Mouse (Mus musculus): Measurements from ENCODE around the gene Ccr7. TPM values are rescaled to one million over a fixed set of nuclear protein-coding genes. Genes with fewer than 3 reads are reported as not detected.

Gene Ccr7
- polyA plus RNA-seq, 1 experiment from 2014 or later, result not detected

DNA sequence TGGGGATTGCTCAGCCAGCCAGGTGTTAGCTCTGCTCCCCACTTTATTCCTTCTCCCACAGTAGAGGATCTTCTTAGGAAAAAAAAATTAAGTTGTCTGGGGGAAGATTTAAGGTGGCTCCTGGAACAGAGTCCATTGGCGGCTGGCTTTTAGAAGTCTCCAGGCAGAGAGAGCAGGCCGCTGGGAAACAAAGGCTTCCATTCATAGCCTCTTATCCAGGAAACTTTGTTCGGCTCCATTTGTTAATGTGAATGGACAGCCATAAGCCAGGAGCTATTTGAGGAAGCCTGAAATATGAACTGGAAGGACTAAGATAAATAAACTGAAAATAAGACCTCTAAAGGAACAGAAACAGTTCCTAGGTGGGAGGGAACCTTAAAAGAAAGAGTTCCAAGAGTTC lies 41.8 kb downstream of the Ccr7 start:
- ATAC-seq, result no peak
- H3K36me3 ChIP-seq (ENCODE audit: control insufficient read depth, insufficient read depth), result no peaks in the 10 kb centered on the region
- H3K4me2 ChIP-seq (ENCODE audit: low read length), result no peak overlapping the region
- H3K27me3 ChIP-seq (replicated peaks; ENCODE audit: control insufficient read depth, insufficient read depth, low read length), result no peaks in the 10 kb centered on the region
- no peak overlapping the region for H3K9ac ChIP-seq (replicated peaks; ENCODE audit: low read depth, low read length)
- H3K27ac ChIP-seq (ENCODE audit: low read length), result no peak overlapping the region
- WGBS, result 0% methylated on average over 3 of the region's 3 CpGs
- no peak overlapping the region for H3K4me3 ChIP-seq (replicated peaks; ENCODE audit: low read length)
- no peaks in the 10 kb centered on the region for H3K9me3 ChIP-seq (ENCODE audit: control insufficient read depth, low read length)
- H3K4me1 ChIP-seq (replicated peaks; ENCODE audit: control insufficient read depth, insufficient read depth, low read length), result peaks cover 4% of the 10 kb centered on the region; the same call in 1 of the 2 replicates

DNA sequence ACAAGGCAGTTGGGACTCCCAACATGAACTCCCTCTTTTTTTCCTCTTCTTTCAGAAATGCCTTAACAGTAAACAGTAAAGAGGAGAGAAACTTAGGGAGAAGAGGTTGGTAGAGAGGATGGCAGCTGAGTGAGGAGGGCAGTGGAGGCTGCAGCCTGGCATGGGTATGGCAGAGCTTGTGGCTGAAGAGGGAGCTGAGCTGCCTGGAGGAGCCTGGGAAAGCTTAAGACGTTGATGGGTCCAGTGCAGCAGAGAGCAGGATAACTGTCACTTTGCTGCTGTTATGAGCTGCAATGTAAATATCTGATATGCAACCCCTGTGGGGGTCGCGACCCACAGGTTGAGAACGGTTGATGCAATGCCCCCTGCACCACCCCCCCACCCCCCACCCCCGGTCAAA lies 42.2 kb downstream of the Ccr7 start:
- peaks cover 4% of the 10 kb centered on the region; the same call in 1 of the 2 replicates for H3K4me1 ChIP-seq (replicated peaks; ENCODE audit: control insufficient read depth, insufficient read depth, low read length)
- no peaks in the 10 kb centered on the region for H3K9me3 ChIP-seq (ENCODE audit: control insufficient read depth, low read length)
- no peaks in the 10 kb centered on the region for H3K36me3 ChIP-seq (ENCODE audit: control insufficient read depth, insufficient read depth)
- H3K4me2 ChIP-seq (ENCODE audit: low read length), result no peak overlapping the region
- H3K4me3 ChIP-seq (replicated peaks; ENCODE audit: low read length), result no peak overlapping the region
- H3K27me3 ChIP-seq (replicated peaks; ENCODE audit: control insufficient read depth, insufficient read depth, low read length), result no peaks in the 10 kb centered on the region
- no peak for ATAC-seq
- WGBS, result 19% methylated on average over 5 of the region's 5 CpGs
- no peak overlapping the region for H3K27ac ChIP-seq (ENCODE audit: low read length)
- H3K9ac ChIP-seq (replicated peaks; ENCODE audit: low read depth, low read length), result no peak overlapping the region

DNA sequence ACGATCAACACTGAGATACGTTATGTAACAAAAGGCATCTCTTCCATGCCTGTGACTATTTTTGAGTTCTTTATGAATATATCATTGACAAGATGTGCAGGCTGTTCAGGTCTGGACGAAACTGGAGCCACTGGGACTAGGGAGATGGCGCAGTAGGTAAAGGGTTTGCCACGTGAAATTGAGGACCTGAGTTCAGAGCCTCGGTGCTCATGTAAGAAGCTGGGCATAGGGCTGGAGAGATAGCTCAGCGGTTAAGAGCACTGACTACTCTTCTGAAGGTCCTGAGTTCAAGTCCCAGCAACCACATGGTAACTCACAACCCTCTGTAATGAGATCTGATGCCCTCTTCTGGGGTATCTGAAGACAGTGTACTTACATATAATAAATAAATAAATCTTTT lies 43.2 kb downstream of the Ccr7 start:
- ATAC-seq, result no peak
- peaks cover 4% of the 10 kb centered on the region; the same call in 1 of the 2 replicates for H3K4me1 ChIP-seq (replicated peaks; ENCODE audit: control insufficient read depth, insufficient read depth, low read length)
- no peaks in the 10 kb centered on the region for H3K36me3 ChIP-seq (ENCODE audit: control insufficient read depth, insufficient read depth)
- no peaks in the 10 kb centered on the region for H3K27me3 ChIP-seq (replicated peaks; ENCODE audit: control insufficient read depth, insufficient read depth, low read length)
- no peak overlapping the region for H3K27ac ChIP-seq (ENCODE audit: low read length)
- no peaks in the 10 kb centered on the region for H3K9me3 ChIP-seq (ENCODE audit: control insufficient read depth, low read length)
- H3K9ac ChIP-seq (replicated peaks; ENCODE audit: low read depth, low read length), result no peak overlapping the region
- no peak overlapping the region for H3K4me2 ChIP-seq (ENCODE audit: low read length)
- H3K4me3 ChIP-seq (replicated peaks; ENCODE audit: low read length), result no peak overlapping the region
- WGBS, result 92% methylated on average over 7 of the region's 7 CpGs

DNA sequence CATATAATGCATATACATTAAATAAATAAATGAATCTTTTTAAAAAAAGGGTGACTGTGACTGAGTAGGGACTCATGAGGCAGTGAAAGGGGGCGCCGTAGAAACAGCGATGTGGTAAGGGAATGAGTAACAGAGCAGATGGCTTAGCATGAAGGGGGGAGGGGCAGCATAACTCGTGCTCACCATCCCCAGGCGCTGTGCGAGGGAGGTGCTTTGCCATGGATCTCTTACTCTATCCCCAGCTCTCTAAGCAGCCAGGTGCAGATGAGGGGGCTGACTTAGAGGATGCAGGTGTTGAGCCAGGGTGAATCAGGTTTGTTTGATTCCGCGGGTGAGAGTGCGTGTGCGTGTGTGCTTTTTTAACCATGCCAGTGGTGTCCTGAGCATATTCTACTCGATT lies 43.7 kb downstream of the Ccr7 start:
- 65% methylated on average over 11 of the region's 11 CpGs for WGBS
- Histone ChIP-seq H3K9me3 (ENCODE audit: control insufficient read depth, low read length) (no peaks in the 10 kb centered on the region), H3K36me3 (ENCODE audit: control insufficient read depth, insufficient read depth) (no peaks in the 10 kb centered on the region), H3K9ac (replicated peaks; ENCODE audit: low read depth, low read length) (no peak overlapping the region), H3K27ac (ENCODE audit: low read length) (no peak overlapping the region), H3K27me3 (replicated peaks; ENCODE audit: control insufficient read depth, insufficient read depth, low read length) (no peaks in the 10 kb centered on the region), H3K4me3 (replicated peaks; ENCODE audit: low read length) (no peak overlapping the region), H3K4me2 (ENCODE audit: low read length) (no peak overlapping the region), H3K4me1 (replicated peaks; ENCODE audit: control insufficient read depth, insufficient read depth, low read length) (peaks cover 4% of the 10 kb centered on the region; the same call in 1 of the 2 replicates)
- no peak for ATAC-seq

DNA sequence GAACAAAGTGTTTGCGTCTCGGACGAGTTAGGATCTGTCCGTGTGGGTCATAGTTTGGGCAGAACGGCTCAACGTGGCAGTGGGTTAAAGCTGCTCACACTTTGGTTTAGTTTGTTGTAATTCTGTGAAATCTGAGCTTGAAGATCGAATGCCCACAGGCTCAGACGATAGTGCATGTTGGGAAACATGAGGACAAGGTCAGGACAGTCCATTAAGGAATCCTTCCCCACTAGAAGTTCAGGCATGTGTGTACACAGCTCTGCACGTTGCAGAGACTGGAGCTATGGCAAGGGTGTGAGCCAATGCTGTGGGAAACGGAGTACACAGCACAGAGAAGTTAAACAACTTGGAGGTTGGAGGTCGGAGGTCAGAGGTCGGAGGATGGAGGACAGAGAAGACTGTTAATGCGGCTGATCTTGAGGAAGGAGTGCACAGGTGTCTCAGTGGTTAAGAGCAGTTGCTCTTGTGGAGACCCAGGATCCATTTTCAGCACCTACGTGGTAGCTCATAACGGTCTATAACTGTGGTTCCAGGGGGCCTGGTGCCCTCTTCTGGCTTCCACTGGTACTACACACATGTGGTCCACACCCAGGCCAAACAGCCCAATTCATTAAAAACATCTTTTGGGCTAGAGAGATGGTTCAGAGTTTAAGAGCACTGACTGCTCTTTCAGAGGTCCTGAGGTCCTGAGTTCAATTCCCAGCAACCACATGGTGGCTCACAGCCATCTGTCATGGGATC lies 44.3 kb downstream of the Ccr7 start:
- no peak for ATAC-seq
- no peak overlapping the region for H3K4me2 ChIP-seq (ENCODE audit: low read length)
- WGBS, result 88% methylated on average over 15 of the region's 15 CpGs

DNA sequence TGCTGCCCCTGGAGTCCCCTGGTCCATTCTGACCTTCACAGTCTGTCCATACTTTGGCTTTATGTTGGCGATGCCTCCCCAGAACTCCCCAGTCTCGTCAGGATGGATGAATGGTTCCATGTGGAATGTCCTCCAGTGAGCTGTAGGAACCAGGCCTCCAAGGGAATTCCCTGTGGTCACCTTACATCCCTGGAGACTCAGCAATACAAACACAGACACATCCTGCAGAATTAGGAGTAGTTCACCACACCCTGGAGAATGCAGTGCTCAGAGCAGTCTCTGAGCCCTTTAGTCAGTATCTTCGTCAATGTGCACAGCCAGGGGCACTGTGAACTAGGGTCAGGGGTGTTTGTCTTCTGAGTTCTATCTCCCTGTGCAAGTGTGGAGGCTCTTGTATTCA lies 46.6 kb downstream of the Ccr7 start:
- Histone ChIP-seq H3K4me1 (replicated peaks; ENCODE audit: control insufficient read depth, insufficient read depth, low read length) (peaks cover 4% of the 10 kb centered on the region; the same call in 1 of the 2 replicates), H3K27ac (ENCODE audit: low read length) (no peak overlapping the region), H3K4me3 (replicated peaks; ENCODE audit: low read length) (no peak overlapping the region), H3K9ac (replicated peaks; ENCODE audit: low read depth, low read length) (no peak overlapping the region), H3K9me3 (ENCODE audit: control insufficient read depth, low read length) (no peaks in the 10 kb centered on the region), H3K27me3 (replicated peaks; ENCODE audit: control insufficient read depth, insufficient read depth, low read length) (no peaks in the 10 kb centered on the region), H3K36me3 (ENCODE audit: control insufficient read depth, insufficient read depth) (no peaks in the 10 kb centered on the region), H3K4me2 (ENCODE audit: low read length) (no peak overlapping the region)
- 67% methylated on average over 3 of the region's 3 CpGs for WGBS
- ATAC-seq, result no peak

More for the DNA sequence above, 44.3 kb downstream of the Ccr7 start:
- Histone ChIP-seq H3K9me3 (ENCODE audit: control insufficient read depth, low read length) (no peaks in the 10 kb centered on the region), H3K9ac (replicated peaks; ENCODE audit: low read depth, low read length) (no peak overlapping the region), H3K4me3 (replicated peaks; ENCODE audit: low read length) (no peak overlapping the region), H3K4me1 (replicated peaks; ENCODE audit: control insufficient read depth, insufficient read depth, low read length) (peaks cover 4% of the 10 kb centered on the region; the same call in 1 of the 2 replicates), H3K27me3 (replicated peaks; ENCODE audit: control insufficient read depth, insufficient read depth, low read length) (no peaks in the 10 kb centered on the region), H3K36me3 (ENCODE audit: control insufficient read depth, insufficient read depth) (no peaks in the 10 kb centered on the region), H3K27ac (ENCODE audit: low read length) (no peak overlapping the region)

DNA sequence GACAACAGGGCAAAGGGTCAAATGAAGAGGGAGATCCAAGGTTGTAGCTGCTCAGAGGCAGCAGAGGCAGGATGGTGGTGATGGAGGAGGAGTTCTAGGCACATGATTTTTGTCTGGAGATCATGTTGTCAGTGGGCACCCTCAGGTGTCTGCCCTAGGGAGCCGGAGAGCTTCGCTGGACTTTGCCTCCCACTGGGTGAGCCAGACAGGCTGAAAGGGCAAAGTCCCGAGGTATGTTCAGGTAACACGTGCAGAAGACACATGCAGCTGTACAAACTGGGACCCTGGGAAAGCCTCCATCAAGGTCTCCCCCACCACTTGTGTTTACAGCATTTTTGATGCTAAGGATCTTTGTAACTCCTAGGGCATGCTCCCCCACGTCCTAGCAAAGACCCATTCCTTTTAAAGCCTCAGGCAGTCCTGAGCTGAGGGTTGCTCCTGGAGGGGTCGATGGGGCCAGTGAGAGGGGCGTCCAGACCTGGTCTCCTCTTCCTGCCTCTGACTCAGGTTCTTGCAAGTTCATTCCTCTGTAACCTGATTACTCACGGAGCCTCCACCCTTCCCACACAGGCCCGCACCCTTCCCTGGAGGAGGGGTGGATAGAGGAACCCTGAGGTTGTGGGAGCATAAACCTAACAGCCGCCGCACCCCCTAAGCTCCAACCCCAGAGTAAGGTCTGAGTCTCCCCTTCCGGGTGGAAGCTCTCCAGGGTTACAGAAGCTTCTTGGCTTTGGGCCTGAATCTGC lies 48.7 kb downstream of the Ccr7 start:
- no peak for ATAC-seq
- H3K4me1 ChIP-seq (replicated peaks; ENCODE audit: control insufficient read depth, insufficient read depth, low read length), result no peaks in the 10 kb centered on the region
- no peak overlapping the region for H3K4me3 ChIP-seq (replicated peaks; ENCODE audit: low read length)
- H3K4me2 ChIP-seq (ENCODE audit: low read length), result no peak overlapping the region
- no peaks in the 10 kb centered on the region for H3K9me3 ChIP-seq (ENCODE audit: control insufficient read depth, low read length)
- no peak overlapping the region for H3K9ac ChIP-seq (replicated peaks; ENCODE audit: low read depth, low read length)
- 74% methylated on average over 12 of the region's 12 CpGs for WGBS
- H3K36me3 ChIP-seq (ENCODE audit: control insufficient read depth, insufficient read depth), result no peaks in the 10 kb centered on the region
- H3K27ac ChIP-seq (ENCODE audit: low read length), result no peak overlapping the region
- no peaks in the 10 kb centered on the region for H3K27me3 ChIP-seq (replicated peaks; ENCODE audit: control insufficient read depth, insufficient read depth, low read length)

DNA sequence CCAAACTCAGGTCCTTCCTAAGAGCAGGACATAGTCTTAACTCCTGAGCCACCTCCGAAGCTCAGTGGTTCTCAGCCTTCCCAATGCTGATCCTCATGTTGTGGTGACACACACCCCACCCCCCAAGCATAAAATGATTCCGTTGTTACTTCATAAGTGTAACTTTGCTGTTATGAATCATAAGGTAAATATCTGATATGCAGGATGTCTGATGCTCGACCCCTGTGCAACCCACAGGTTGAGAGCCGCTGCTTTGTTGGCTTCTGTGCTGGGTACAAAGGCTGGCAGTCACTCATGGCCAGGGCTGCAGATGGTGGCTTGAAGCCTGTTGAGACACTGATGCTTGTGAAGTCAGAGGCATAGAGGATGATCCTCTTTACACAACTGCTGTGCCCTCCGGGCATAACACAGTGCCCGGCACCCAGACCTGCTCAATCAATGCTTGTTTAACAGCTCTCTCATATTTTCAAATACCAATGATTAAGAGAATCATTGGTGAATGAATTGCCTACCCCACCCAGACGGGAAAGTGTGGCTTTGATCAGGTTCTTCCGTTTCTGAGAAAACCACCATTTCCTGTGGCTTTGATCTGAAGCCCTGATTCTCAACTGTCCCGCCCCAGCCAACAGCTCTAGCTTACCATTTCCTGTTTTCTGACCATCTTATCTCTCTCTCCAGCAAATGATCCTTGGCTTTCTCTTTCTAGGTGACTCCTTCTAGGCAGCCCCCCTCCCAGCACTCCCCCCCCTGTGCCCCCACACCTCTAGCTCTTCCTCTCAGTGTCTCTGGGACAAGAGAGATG lies 50.1 kb downstream of the Ccr7 start:
- H3K36me3 ChIP-seq (ENCODE audit: control insufficient read depth, insufficient read depth), result no peaks in the 10 kb centered on the region
- no peaks in the 10 kb centered on the region for H3K9me3 ChIP-seq (ENCODE audit: control insufficient read depth, low read length)
- H3K27ac ChIP-seq (ENCODE audit: low read length), result no peak overlapping the region
- H3K4me2 ChIP-seq (ENCODE audit: low read length), result no peak overlapping the region
- 86% methylated on average over 9 of the region's 9 CpGs for WGBS
- no peaks in the 10 kb centered on the region for H3K4me1 ChIP-seq (replicated peaks; ENCODE audit: control insufficient read depth, insufficient read depth, low read length)
- H3K27me3 ChIP-seq (replicated peaks; ENCODE audit: control insufficient read depth, insufficient read depth, low read length), result no peaks in the 10 kb centered on the region
- no peak for ATAC-seq
- H3K4me3 ChIP-seq (replicated peaks; ENCODE audit: low read length), result no peak overlapping the region
- H3K9ac ChIP-seq (replicated peaks; ENCODE audit: low read depth, low read length), result no peak overlapping the region
